Mouse (Mus musculus) megakaryocyte, embryonic 14.5 days (primary cell): ENCODE measurements around the gene Tubb4b. TPM values are rescaled to one million over a fixed set of nuclear protein-coding genes. Genes with fewer than 3 reads are reported as not detected.

Experiments used
- H3K27me3 ChIP-seq: replicated peaks from 2 replicates; pipeline ENCODE3; 2012; ENCODE audit warnings: inconsistent platforms
- H3K36me3 ChIP-seq: replicated peaks from 2 replicates; pipeline ENCODE3; 2012; ENCODE audit warnings: low read length, inconsistent platforms, mixed read lengths
- H3K4me1 ChIP-seq: 2 replicates; pipeline ENCODE4 v1.6.1; 2012; ENCODE audit warnings: inconsistent platforms
- H3K4me3 ChIP-seq: replicated peaks from 2 replicates; pipeline ENCODE3; 2012; ENCODE audit warnings: moderate library complexity, mild to moderate bottlenecking, inconsistent platforms
- H3K9me3 ChIP-seq: 2 replicates; pipeline ENCODE4 v1.6.1; 2012; ENCODE audit warnings: inconsistent platforms
- FLI1 ChIP-seq: IDR thresholded peaks from 2 replicates; pipeline ENCODE4 v1.6.1; 2012; ENCODE audit warnings: low read length, inconsistent platforms, mixed read lengths
- GATA1 ChIP-seq: IDR thresholded peaks from 3 replicates; pipeline ENCODE4 v1.6.1; 2012; ENCODE audit warnings: mixed read lengths, low read length, inconsistent platforms, borderline replicate concordance
- polyA plus RNA-seq: library from polyadenylated mRNA; stranded (reverse); fragments of >175 nt; gene quantifications from 2 replicates; pipeline ENCODE4 v1.2.3, GENCODE M21; 2012; ENCODE audit warnings: low replicate concordance; ENCODE audit not compliant: insufficient read depth

Gene Tubb4b
- polyA plus RNA-seq, 1 experiment, result 365 TPM

DNA sequence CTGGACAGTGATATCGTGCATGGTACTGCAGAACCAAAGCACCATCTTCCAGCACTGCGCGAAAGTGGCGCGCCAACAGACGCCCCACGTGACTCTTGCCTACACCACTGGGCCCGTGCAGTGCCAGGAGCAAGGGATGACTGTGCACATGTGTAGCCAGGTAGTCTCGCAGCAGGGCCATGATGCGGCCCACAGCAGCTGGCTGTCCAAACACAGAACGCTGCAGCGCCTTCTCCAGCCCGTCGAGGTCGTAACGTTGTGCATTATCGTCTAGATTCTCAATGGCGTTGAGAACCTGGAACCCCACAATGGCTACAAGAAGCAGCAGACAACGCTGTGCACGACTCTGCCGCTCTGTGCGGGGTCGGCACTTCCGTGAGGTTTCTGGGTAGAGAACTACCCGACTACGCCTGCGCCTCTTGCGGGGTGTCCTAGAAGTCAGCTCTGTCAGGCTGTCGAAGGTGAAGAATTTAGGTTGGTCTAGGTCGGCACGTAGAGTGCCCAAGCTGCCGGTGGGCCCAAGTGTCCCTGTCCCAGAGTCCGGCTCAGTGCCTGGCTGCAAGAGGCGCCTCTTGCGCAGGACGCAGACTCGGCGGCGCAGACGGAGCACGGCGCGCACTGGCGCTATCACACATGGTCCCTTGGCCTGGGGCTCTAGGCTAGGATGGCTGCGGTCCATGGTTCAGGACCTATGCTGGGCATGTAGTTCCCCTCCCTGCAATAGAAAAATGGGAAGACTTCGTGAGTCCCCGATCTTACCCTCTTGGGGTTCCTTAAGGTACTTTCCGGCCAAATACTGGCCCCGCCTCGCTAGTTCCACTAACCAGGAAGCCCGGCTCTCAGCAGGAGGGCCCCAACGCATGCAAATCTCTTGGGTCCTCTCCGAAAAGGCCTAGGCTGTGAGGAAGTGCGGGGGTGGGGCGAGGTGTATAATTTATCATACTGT lies 29.0 kb downstream of the Tubb4b start:
- TF ChIP-seq FLI1 (no peak), GATA1 (no peak)
- no peaks in the 10 kb centered on the region for H3K27me3 ChIP-seq
- peaks cover 75% of the 10 kb centered on the region for H3K36me3 ChIP-seq
- peak overlapping the region; percentile 95 for H3K4me3 ChIP-seq
- peaks cover 86% of the 10 kb centered on the region for H3K4me1 ChIP-seq
- no peaks in the 10 kb centered on the region for H3K9me3 ChIP-seq

GRCm38 (mm10) chr2:25194486-25195171 lies 29.9 kb downstream of the Tubb4b start:
- H3K36me3 ChIP-seq, result peaks cover 69% of the 10 kb centered on the region

GRCm38 (mm10) chr2:25194006-25194405 lies 30.5 kb downstream of the Tubb4b start:
- peaks cover 73% of the 10 kb centered on the region for H3K4me1 ChIP-seq
- H3K36me3 ChIP-seq, result peaks cover 63% of the 10 kb centered on the region
- H3K9me3 ChIP-seq, result no peaks in the 10 kb centered on the region
- H3K4me3 ChIP-seq, result peak overlapping the region; percentile 95
- H3K27me3 ChIP-seq, result no peaks in the 10 kb centered on the region
- TF ChIP-seq GATA1 (no peak), FLI1 (no peak)

More at GRCm38 (mm10) chr2:25194486-25195171, 29.9 kb downstream of the Tubb4b start:
- Histone ChIP-seq H3K9me3 (no peaks in the 10 kb centered on the region), H3K4me1 (peaks cover 77% of the 10 kb centered on the region), H3K27me3 (no peaks in the 10 kb centered on the region), H3K4me3 (peak overlapping the region; percentile 95)
- 0 out of 2 replicates have a peak, but pooled peaks have one; percentile 15 for TF ChIP-seq FLI1
- no peak for TF ChIP-seq GATA1

GRCm38 (mm10) chr2:25193330-25193770 lies 31.2 kb downstream of the Tubb4b start:
- TF ChIP-seq FLI1, result no peak
- no peak for TF ChIP-seq GATA1
- peaks cover 56% of the 10 kb centered on the region for H3K36me3 ChIP-seq
- no peaks in the 10 kb centered on the region for H3K9me3 ChIP-seq
- no peaks in the 10 kb centered on the region for H3K27me3 ChIP-seq
- H3K4me3 ChIP-seq, result peak overlapping the region; percentile 95
- H3K4me1 ChIP-seq, result peaks cover 66% of the 10 kb centered on the region

GRCm38 (mm10) chr2:25187841-25188240 lies 36.7 kb downstream of the Tubb4b start:
- no peaks in the 10 kb centered on the region for H3K9me3 ChIP-seq
- H3K27me3 ChIP-seq, result peaks cover 27% of the 10 kb centered on the region
- H3K36me3 ChIP-seq, result peaks cover 35% of the 10 kb centered on the region
- H3K4me3 ChIP-seq, result no peak overlapping the region
- H3K4me1 ChIP-seq, result peaks cover 54% of the 10 kb centered on the region
- no peak for TF ChIP-seq FLI1
- no peak for TF ChIP-seq GATA1

DNA sequence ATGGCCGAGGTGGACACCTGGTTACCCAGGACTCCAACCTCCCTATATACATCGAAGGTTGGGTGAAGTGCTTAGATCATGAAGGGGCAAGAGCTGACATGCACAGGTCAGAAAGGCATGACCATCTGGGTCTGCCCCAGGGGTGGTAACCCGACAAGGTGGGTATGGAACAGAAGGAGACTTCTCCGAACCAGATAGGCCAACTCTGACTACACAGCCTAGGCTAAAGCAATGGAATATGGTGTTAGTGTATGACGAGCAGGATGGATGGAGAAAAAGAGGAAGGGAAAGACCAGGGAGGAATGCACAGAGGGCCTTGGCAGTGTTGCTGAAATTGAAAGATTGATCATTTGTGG lies 37.9 kb downstream of the Tubb4b start:
- Histone ChIP-seq H3K4me3 (peak overlapping the region; percentile 90), H3K27me3 (peaks cover 27% of the 10 kb centered on the region), H3K36me3 (peaks cover 27% of the 10 kb centered on the region), H3K9me3 (no peaks in the 10 kb centered on the region), H3K4me1 (peaks cover 62% of the 10 kb centered on the region)
- TF ChIP-seq GATA1, result no peak
- no peak for TF ChIP-seq FLI1

GRCm38 (mm10) chr2:25185625-25186574 lies 38.6 kb downstream of the Tubb4b start:
- peaks cover 65% of the 10 kb centered on the region for H3K4me1 ChIP-seq
- H3K36me3 ChIP-seq, result peaks cover 20% of the 10 kb centered on the region
- H3K27me3 ChIP-seq, result peaks cover 32% of the 10 kb centered on the region
- no peaks in the 10 kb centered on the region for H3K9me3 ChIP-seq
- TF ChIP-seq GATA1, result no peak
- H3K4me3 ChIP-seq, result peak overlapping the region; percentile 90

DNA sequence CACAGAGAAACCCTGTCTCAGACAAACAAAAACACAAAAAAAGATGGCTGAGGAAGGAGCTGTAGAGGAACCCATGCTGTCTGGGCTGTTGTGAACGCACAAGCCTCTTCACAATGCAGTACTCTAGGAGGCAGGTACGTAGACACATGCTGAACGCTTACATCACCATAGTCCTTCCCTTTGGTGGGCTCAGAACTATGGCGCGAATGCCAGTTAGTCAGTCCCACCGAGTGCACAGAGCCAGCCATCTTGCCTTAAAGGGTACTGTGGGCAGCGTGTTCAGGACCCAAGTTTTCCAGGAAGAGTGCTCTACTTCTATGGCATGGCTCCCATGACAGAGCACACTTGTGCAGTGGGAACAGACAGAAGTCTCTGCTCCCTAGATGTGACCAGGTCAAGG lies 40.0 kb downstream of the Tubb4b start:
- Histone ChIP-seq H3K4me1 (peaks cover 75% of the 10 kb centered on the region), H3K4me3 (peak overlapping the region; percentile 3), H3K9me3 (no peaks in the 10 kb centered on the region), H3K36me3 (peaks cover 14% of the 10 kb centered on the region), H3K27me3 (peaks cover 39% of the 10 kb centered on the region)
- TF ChIP-seq GATA1 (no peak), FLI1 (no peak)

DNA sequence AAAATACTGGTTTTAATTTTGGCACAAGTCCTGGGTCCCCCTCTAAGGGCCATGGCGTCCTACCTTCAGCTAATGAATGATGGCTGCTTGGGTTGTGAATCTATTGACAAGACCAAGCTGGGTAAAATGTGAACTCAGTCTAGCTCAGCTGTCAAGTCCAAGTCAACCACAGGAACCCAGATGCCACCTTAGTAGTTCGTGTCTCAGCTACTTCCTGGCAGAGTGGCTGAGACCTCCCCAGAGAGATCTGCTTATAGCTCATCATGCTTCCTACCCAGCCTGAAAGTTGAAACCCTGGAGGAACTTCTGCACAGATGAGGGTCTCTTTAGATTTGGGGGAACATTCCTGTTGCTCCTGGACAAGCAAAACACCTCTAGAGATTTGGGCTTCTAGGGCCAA lies 41.2 kb downstream of the Tubb4b start:
- Histone ChIP-seq H3K4me3 (peak overlapping the region; percentile 56), H3K9me3 (no peaks in the 10 kb centered on the region), H3K4me1 (peaks cover 84% of the 10 kb centered on the region), H3K27me3 (peaks cover 46% of the 10 kb centered on the region), H3K36me3 (peaks cover 14% of the 10 kb centered on the region)
- TF ChIP-seq GATA1 (no peak), FLI1 (no peak)
